Mouse (Mus musculus) MEL (cell line): ENCODE measurements at regions not wholly inside any gene's neighbourhood (a gene's known extent, or its start where the extent isn't known, plus 50 kb on each side); places are given as distances from the start of the nearest gene placed in this dataset.
A peak's percentile ranks its signal among the peaks of the same experiment; 100 is the strongest.

Experiments used
- DNase-seq: peaks from one replicate; pipeline ENCODE4 v3.0.0; 2011; ENCODE audit warnings: low read depth, low spot score
- H3K27ac ChIP-seq: 2 replicates; pipeline ENCODE4 v1.5.1; 2012; ENCODE audit warnings: low read depth, mild to moderate bottlenecking, control low read depth, low read length, moderate library complexity; ENCODE audit not compliant: control insufficient read depth
- H3K27me3 ChIP-seq, 2 experiments: fragments of 150-350 bp in 1 of 2; sonication (generic) in 1 of 2; 2 replicates each; pipeline ENCODE4 v1.6.1; 2012; ENCODE audit warnings: low read length in 2 of 2, mild to moderate bottlenecking in 2 of 2, improper control_type of control experiment in 1 of 2, moderate library complexity in 1 of 2; ENCODE audit not compliant: insufficient read depth in 2 of 2, control insufficient read depth in 1 of 2
- H3K36me3 ChIP-seq, 2 experiments: 2 replicates each; pipeline ENCODE4 v1.6.1; 2012 to 2014; ENCODE audit warnings: low read length in 2 of 2, improper control_type of control experiment in 1 of 2, inconsistent platforms in 1 of 2, mild to moderate bottlenecking in 1 of 2; ENCODE audit not compliant: insufficient read depth in 2 of 2, control insufficient read depth in 1 of 2
- H3K4me1 ChIP-seq, 2 experiments: fragments of 150-350 bp in 1 of 2; sonication (generic) in 1 of 2; 2 replicates each; pipeline ENCODE4 v1.6.1; 2012; ENCODE audit warnings: low read length in 2 of 2, improper control_type of control experiment in 1 of 2, mild to moderate bottlenecking in 1 of 2; ENCODE audit not compliant: insufficient read depth in 2 of 2, control insufficient read depth in 1 of 2
- H3K4me3 ChIP-seq, 2 experiments: fragments of 150-350 bp in 1 of 2; sonication (generic) in 1 of 2; 2 replicates each; pipeline ENCODE4 v1.5.1; 2012; ENCODE audit warnings: low read depth in 2 of 2, low read length in 2 of 2, mild to moderate bottlenecking in 2 of 2, moderate library complexity in 2 of 2, control low read depth in 1 of 2, improper control_type of control experiment in 1 of 2; ENCODE audit not compliant: control insufficient read depth in 1 of 2, insufficient read depth in 1 of 2
- H3K79me2 ChIP-seq: 2 replicates; pipeline ENCODE4 v1.6.1; 2012; ENCODE audit warnings: mild to moderate bottlenecking, low read length, moderate library complexity; ENCODE audit not compliant: control insufficient read depth, poor library complexity, insufficient read depth
- H3K9ac ChIP-seq: 2 replicates; pipeline ENCODE4 v1.6.1; 2012; ENCODE audit warnings: low read depth, mild to moderate bottlenecking, control low read depth, low read length, moderate library complexity; ENCODE audit not compliant: control insufficient read depth, poor library complexity, severe bottlenecking
- H3K9me3 ChIP-seq: fragments of 150-350 bp; sonication (generic); replicated peaks from 2 replicates; pipeline ENCODE4 v1.6.1; 2012; ENCODE audit warnings: mild to moderate bottlenecking, low read length, improper control_type of control experiment, moderate library complexity; ENCODE audit not compliant: insufficient read depth
- BHLHE40 ChIP-seq: IDR thresholded peaks from 2 replicates; pipeline ENCODE4 v1.6.1; 2012; ENCODE audit warnings: low read depth, mild to moderate bottlenecking, inconsistent platforms, low read length, improper control_type of control experiment, borderline replicate concordance
- EP300 ChIP-seq, 2 experiments: IDR thresholded peaks; 2 replicates each; pipeline ENCODE4 v1.6.1; 2011; ENCODE audit warnings: improper control_type of control experiment in 2 of 2, low read length in 2 of 2, low read depth in 1 of 2, mild to moderate bottlenecking in 1 of 2
- GABPA ChIP-seq: IDR thresholded peaks from 2 replicates; pipeline ENCODE4 v1.6.1; 2012; ENCODE audit warnings: low read depth, mild to moderate bottlenecking, inconsistent platforms, low read length, improper control_type of control experiment, moderate library complexity
- MAFK ChIP-seq: IDR thresholded peaks from 2 replicates; pipeline ENCODE4 v1.6.1; 2011; ENCODE audit warnings: low read depth, mild to moderate bottlenecking, low read length, improper control_type of control experiment, borderline replicate concordance
- MAZ ChIP-seq: IDR thresholded peaks from 2 replicates; pipeline ENCODE4 v1.6.1; 2012; ENCODE audit warnings: low read depth, mild to moderate bottlenecking, inconsistent platforms, low read length, improper control_type of control experiment
- SMC3 ChIP-seq: IDR thresholded peaks from 2 replicates; pipeline ENCODE4 v1.6.1; 2011; ENCODE audit warnings: low read depth, low read length, improper control_type of control experiment
- TAL1 ChIP-seq: IDR thresholded peaks from 2 replicates; pipeline ENCODE4 v1.6.1; 2012; ENCODE audit warnings: mild to moderate bottlenecking, inconsistent platforms, low read length, moderate library complexity, mixed read lengths
- TBP ChIP-seq: IDR thresholded peaks from 2 replicates; pipeline ENCODE4 v1.8.0; 2011; ENCODE audit warnings: low read depth, low read length, improper control_type of control experiment
- UBTF ChIP-seq: IDR thresholded peaks from 2 replicates; pipeline ENCODE4 v1.6.1; 2012; ENCODE audit warnings: low read depth, mild to moderate bottlenecking, inconsistent platforms, low read length, improper control_type of control experiment, moderate library complexity, borderline replicate concordance; ENCODE audit not compliant: insufficient read depth
- ZC3H11A ChIP-seq: IDR thresholded peaks from 2 replicates; pipeline ENCODE4 v1.6.1; 2012; ENCODE audit warnings: low read depth, mild to moderate bottlenecking, inconsistent platforms, low read length, improper control_type of control experiment
- ZKSCAN1 ChIP-seq: IDR thresholded peaks from 2 replicates; pipeline ENCODE4 v1.6.1; 2012; ENCODE audit warnings: low read depth, mild to moderate bottlenecking, inconsistent platforms, low read length, improper control_type of control experiment, moderate library complexity

GRCm38 (mm10) chrX:131818397-131818796 is 1870.4 kb downstream of the Pcdh19 start:
- Histone ChIP-seq H3K4me1 (no peaks in the 10 kb centered on the region), H3K27ac (no peak overlapping the region; the same call in 1 of the 2 replicates), H3K27me3 (no peaks in the 10 kb centered on the region), H3K36me3 (peaks cover 0 to 3% of the 10 kb centered on the region in 2 experiments; a peak in 2 of 4 replicates), H3K9ac (no peak overlapping the region), H3K79me2 (no peaks in the 10 kb centered on the region), H3K4me3 (no peak overlapping the region), H3K9me3 (no peaks in the 10 kb centered on the region)
- peak; percentile 68 for DNase-seq
- TF ChIP-seq MAFK, result no peak
- TF ChIP-seq EP300 (IDR thresholded peaks at IDR 0.05; ENCODE audit: low read depth in 1 of 2, low read length in 2 of 2), result peak in 1 of 2 experiments; percentile 42; a peak in 1 of 4 replicates

- Histone ChIP-seq H3K9me3 (no peaks in the 10 kb centered on the region), H3K79me2 (no peaks in the 10 kb centered on the region), H3K36me3 (no peaks in the 10 kb centered on the region)
- DNase-seq, result no peak
- TF ChIP-seq ZKSCAN1 (no peak), TAL1 (no peak), BHLHE40 (no peak), TBP (no peak), EP300 (IDR thresholded peaks at IDR 0.05; ENCODE audit: low read depth in 1 of 2, low read length in 2 of 2) (no peak), SMC3 (no peak), GABPA (no peak), ZC3H11A (no peak), UBTF (no peak), MAZ (no peak)
- TF ChIP-seq, all 39 proteins: peak for 0
- Histone ChIP-seq H3K9ac (no peak overlapping the region), H3K27ac (no peak overlapping the region), H3K4me3 (no peak overlapping the region), H3K4me1 (no peaks in the 10 kb centered on the region), H3K27me3 (no peaks in the 10 kb centered on the region)
Observed at GRCm38 (mm10) chrX:131774011-131774690, 1914.6 kb downstream of the Pcdh19 start.
